Mouse (Mus musculus) CD4-positive, CD25-positive, alpha-beta regulatory T cell, adult 4 months (primary cell): ENCODE results near the gene Snrpa1. TPM values are rescaled to one million over a fixed set of nuclear protein-coding genes. Genes with fewer than 3 reads are reported as not detected.

ENCODE experiments used
- ATAC-seq: one replicate; pipeline ENCODE4 v1.8.0; 2017
- polyA plus RNA-seq, 2 experiments: library from polyadenylated mRNA; unstranded; fragments of 100-300 nt; shearing (Covaris generic); gene quantifications; one replicate each; pipeline ENCODE4 v1.2.1; 2017

Gene Snrpa1
- polyA plus RNA-seq, 2 experiments from 2014 or later, result 120 to 121 TPM

- ATAC-seq, result peak; percentile 99
Measured at GRCm38 (mm10) chr7:66079364-66080230, 20.8 kb downstream of the Snrpa1 start, which contains the start of gene Selenos. Gene Selenos (plus strand): TSS chr7:66079649.

GRCm38 (mm10) chr7:66080231-66080613 lies 21.4 kb downstream of the Snrpa1 start:
- no peak for ATAC-seq

GRCm38 (mm10) chr7:66083757-66084156 lies 25.0 kb downstream of the Snrpa1 start:
- ATAC-seq, result no peak

DNA sequence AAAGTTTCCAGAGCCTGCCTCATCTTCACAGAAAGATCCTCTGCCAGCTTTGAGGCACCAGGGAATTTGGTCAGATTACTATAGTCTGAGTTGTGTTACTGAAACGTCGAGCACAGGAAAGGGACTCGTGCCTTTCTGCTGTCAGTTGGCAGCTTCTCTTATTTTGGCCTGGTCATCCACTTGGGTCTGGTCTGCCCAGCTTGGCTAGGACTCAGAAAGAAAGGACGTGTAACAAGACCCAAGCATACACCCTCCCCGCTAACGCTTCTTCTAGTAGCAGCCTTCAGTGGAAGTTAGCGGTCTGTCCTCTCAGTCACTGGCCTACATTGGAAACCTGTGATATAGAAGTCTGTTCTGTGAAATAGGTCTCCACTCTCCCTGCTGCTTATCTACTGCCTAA lies 25.7 kb downstream of the Snrpa1 start:
- no peak for ATAC-seq

GRCm38 (mm10) chr7:66087652-66088051 lies 28.8 kb downstream of the Snrpa1 start:
- ATAC-seq, result no peak

GRCm38 (mm10) chr7:66088077-66088476 lies 29.3 kb downstream of the Snrpa1 start:
- ATAC-seq, result no peak

GRCm38 (mm10) chr7:66090676-66091190 lies 31.9 kb downstream of the Snrpa1 start:
- ATAC-seq, result no peak

GRCm38 (mm10) chr7:66091553-66091952 lies 32.8 kb downstream of the Snrpa1 start:
- ATAC-seq, result no peak

DNA sequence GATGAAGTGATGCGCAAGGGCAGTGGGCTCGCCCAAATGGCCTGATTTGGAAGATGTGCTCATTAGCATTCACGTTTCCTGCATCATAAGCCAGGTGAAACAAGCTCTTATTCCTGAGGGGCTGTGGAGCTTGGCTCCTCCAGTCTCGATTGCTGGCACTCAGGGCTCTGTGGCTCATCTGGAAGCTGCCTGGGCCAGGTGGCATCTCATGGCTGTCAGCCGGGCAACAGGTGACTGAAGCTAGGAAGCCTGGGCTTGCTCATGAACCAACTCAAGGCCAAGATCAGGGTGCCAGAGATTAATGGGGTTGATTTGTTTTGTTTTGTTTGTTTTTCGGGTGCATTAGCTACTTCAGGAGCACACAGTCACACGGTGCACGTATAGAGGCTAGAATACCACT lies 33.9 kb downstream of the Snrpa1 start:
- ATAC-seq, result no peak

DNA sequence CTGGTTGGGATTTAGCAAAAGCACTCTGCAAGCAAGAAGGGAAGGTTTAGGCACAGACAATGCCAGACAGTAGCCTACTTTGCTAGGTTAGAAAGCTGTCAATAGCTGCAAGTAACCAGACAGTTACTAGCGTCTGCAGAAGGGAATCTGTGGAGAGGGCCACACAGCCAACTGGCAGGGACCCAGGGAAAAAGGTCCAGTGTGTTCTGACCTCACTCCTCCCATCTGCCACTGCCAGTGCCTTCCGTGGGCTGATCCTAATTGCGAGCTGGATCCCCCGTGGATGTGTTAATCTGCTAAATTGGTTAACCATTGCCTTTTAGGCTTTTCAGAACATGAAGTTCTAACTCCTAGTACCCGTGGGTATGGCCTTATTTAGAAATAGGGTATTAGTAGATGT lies 35.3 kb downstream of the Snrpa1 start:
- ATAC-seq, result no peak

- no peak for ATAC-seq
Measured at GRCm38 (mm10) chr7:66098803-66099202, 40.0 kb downstream of the Snrpa1 start.

DNA sequence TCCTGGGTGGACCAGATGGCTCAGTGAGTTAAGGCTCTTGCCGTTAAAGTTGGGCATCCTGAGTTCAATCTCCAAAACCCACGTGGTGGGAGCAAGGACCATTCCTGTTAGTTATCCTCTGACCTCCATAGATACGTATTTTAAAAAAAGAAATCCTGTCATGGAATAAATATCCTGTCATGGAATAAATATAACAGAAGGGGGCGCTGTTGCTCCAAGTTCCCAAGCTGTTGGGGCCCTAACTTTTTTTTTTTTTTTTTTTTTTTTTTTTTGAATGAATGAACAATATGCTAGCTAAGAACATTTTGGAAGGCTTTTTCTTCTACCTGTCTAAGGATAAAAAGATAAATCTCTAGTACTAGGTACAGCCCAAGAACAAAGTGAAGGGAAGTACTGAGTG lies 43.1 kb downstream of the Snrpa1 start:
- ATAC-seq, result peak; percentile 86

DNA sequence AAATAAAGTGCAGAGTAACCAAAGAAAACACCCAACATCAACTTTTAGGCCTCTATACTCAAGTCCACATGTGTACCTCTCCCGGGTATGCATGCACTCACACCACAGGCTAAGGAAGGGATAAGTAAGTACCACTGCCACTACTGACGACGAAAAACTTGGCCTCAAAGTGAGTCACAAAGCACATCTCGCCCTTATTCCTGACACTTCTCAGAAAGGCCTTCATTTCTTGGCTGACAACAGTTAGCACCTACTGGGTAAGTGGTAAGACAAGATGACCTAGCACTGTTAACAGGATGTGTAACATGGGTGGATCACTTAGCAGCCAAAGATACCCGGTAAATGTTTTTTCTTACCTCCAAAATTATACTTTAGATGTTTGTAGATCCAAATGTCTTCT lies 45.7 kb downstream of the Snrpa1 start:
- ATAC-seq, result no peak

GRCm38 (mm10) chr7:66105771-66106170 lies 47.0 kb downstream of the Snrpa1 start:
- ATAC-seq, result no peak

DNA sequence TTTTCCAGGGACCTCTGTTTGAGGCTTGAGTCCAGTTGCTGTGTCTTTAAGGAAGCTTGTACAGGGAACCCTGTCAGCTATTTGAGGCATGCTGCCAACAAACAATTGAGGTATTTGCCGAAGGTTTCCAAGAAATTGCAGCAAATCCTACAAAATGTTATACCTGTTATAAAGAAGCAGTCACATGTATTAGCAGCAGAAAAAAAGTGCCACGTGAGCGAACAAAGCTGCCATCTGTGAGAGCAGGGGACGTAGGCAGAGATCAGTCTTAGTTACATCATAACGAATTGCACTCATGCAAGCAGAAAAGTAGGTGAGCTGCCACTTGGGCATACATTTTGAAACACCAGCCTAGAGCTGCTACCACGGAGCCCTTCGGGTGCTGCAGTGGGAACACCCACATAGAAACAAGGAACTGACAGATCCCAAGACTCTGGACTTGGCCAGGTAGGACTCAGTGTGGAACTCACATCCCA lies 47.8 kb downstream of the Snrpa1 start:
- ATAC-seq, result no peak

DNA sequence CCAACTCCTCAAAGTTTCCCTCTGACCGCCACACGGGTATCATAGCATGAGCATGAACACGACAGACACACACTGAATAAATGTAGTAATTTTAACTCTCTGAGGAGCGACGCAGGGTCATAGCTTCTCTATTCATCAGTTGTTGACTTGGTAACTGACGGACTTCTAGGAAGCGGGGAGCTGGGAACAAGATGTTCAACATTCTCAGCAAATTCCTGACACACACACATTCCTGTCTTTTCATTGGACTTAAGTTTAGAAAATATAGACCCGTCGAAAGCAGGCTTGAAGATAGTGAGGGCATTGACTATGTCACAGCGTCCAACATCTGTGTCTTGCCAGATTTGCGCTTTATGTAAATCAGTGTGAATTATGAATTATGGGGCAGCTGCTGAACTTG lies 48.4 kb downstream of the Snrpa1 start:
- no peak for ATAC-seq

DNA sequence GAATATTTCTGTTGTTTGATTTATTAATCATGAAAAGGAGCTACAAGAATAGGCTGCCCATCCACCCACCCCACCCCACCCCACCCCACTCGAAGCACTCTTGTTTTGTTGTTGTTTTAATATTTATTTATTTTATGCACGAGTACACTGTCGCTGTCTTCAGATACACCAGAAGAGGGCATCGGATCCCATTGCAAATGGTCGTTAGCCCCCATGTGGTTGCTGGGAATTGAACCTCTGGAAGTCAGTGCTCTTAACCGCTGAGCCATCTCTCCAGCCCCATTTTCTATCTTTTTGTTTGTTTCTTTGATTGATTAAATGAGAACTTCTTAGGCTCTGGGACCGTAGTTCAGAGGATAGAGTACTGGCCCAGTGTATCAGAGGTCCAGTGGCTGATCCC lies 49.1 kb downstream of the Snrpa1 start:
- ATAC-seq, result no peak

DNA sequence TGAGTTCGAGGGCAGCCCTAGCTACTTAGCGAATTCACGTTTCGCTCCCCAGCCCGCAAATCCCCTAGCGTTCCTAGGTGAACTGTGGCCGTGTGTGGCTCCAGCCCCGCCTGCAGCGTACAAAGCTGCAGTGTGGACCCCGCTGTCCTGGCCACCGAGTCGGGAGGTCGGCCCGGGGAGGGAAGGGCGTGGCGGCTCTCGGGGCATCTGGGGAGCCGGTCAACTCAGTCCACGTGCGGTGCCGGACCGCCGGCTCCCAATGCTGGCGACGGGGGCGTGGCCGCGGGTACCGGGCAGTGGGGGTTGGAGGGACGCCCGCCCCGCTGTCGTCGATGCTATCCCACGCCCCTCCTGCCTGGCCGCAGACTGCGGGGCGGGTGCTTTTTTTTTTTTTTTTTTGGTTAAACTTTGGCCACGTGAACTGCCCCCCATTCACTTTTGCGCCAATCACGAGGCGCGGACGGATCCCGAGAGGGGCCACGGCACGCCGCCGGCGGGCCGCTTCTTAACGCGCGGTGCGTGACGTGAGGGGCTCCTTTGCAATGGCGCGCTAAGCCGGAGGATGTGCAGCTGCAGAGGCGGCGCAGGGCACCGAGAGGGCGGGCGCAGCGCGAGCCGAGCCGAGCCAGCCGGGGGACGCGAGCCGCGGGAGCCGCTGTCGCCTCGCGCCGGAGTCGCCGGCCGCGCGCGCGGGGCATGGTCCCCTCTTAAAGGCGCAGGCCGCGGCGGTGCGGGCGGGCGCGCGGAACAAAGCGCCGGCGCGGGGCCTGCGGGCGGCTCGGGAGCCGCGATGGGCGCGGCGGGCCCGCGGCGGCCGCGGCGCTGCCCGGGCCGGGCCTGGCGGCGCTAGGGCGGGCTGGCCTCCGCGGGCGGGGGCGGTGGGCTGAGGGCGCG lies 50.4 kb downstream of the Snrpa1 start, which contains the start of gene Chsy1:
Chsy1 (plus strand) TSS at position 555 of the 894 bp plus-strand sequence.
- peak; percentile 75 for ATAC-seq

- peak; percentile 43 for ATAC-seq
Measured at GRCm38 (mm10) chr7:66109855-66110635, 51.2 kb downstream of the Snrpa1 start.

DNA sequence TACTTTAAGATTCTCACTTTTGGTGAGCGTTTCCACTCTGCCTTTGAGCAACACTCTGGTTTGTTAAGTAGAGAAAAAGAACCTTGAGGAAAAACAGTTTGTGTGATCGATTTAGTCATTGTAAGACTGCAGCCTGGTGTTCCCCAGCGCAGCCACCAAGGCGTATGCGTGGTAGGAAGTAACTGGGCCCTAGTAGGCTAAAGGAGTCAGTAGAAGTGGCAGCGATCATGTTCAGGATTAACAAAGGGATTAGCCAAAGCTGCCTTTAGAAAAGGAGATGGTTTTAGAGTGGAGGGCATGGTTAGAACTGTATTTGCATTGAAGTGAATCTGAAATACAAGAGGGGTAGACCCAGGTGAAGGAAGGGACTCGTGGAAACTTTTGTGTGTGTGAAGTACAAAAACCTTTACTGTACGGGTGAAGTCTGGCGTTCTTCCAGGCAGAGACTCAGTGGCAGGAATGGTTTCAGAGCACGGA lies 51.9 kb downstream of the Snrpa1 start:
- peak; percentile 22 for ATAC-seq

DNA sequence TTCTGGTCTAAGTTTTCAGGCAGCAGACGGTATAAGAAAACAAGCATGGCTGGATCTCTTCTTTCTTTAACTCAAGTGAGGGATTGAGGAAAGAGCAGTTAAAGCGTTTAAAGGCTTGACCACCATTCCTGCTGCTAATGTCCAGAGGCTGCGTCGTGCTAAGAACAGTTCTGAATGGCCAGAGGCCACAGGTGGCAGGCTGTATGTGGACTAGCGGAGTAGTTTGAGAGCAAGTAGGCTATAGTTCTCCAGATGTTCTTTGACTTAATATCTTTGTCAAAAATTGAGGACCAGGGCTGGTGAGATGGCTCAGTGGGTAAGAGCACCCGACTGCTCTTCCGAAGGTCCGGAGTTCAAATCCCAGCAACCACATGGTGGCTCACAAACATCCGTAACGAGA lies 52.4 kb downstream of the Snrpa1 start:
- no peak for ATAC-seq

- no peak for ATAC-seq
Measured at GRCm38 (mm10) chr7:66113561-66113960, 54.8 kb downstream of the Snrpa1 start.
